In genomic region chr4:135153260-135154088, GRCm38 (mm10) we compare ENCODE assay signal across 8 mouse cellular contexts. TPM values are rescaled to one million over a fixed set of nuclear protein-coding genes. Genes with fewer than 3 reads are reported as not detected.
DNase-seq lines count a peak whose midpoint lies in the region; ATAC-seq lines count a peak whose summit lies in the region.

No protein-coding gene starts in this region.

- no peak for DNase-seq in kidney, adult 11 months
- DNase-seq in T-cell, adult 2 months (ENCODE audit: low spot score): peak; percentile 59
- DNase-seq in heart, postnatal 36 days: peak; percentile 40 to 61
- peak; percentile 28 for DNase-seq in lung, postnatal 14 days
- DNase-seq in adrenal gland, adult 18-20 months (ENCODE audit: low spot score in 2 of 2): no peak

- no peak overlapping the region for H3K27ac ChIP-seq in kidney, embryonic 14.5 days (ENCODE audit: low read depth, low read length)
- no peak overlapping the region for H3K27ac ChIP-seq in stomach, embryonic 16.5 days (ENCODE audit: low read length)

- ATAC-seq in kidney, embryonic 14.5 days (ENCODE audit: low FRiP score, low TSS enrichment): no peak; the same call in 1 of the 2 replicates
- no peak for ATAC-seq in stomach, embryonic 16.5 days (ENCODE audit: insufficient read depth, low FRiP score)
- no peak for ATAC-seq in frontal cortex, adult (ENCODE audit: low TSS enrichment)

- WGBS in kidney, embryonic 14.5 days: 1% methylated on average over 39 of the region's 39 CpGs
- WGBS in stomach, embryonic 16.5 days: 2% methylated on average over 39 of the region's 39 CpGs

- 0 out of 2 replicates have a peak, but pooled peaks cover 5% of the 10 kb centered on the region for H3K4me1 ChIP-seq in kidney, embryonic 14.5 days (ENCODE audit: control insufficient read depth, insufficient read depth, low read length)
- peaks cover 9% of the 10 kb centered on the region; the same call in 1 of the 2 replicates for H3K4me1 ChIP-seq in stomach, embryonic 16.5 days (ENCODE audit: control insufficient read depth, insufficient read depth, low read length)

- no peak overlapping the region for H3K9ac ChIP-seq in kidney, embryonic 14.5 days (ENCODE audit: low read depth, low read length)
- H3K9ac ChIP-seq in stomach, embryonic 16.5 days (ENCODE audit: low read length): no peak overlapping the region

- intact Hi-C loops in heart, postnatal 36 days (cut with DNase I): loop anchor here (2.0 to 5.0 kb wide), 3 partner anchors 86 to 206 kb away; partner anchors contain the start of gene Srrm1

- peak overlapping the region; percentile 38; the same call in 1 of the 2 replicates for H3K4me3 ChIP-seq in kidney, embryonic 14.5 days (ENCODE audit: low read length)
- peak overlapping the region; percentile 44 for H3K4me3 ChIP-seq in stomach, embryonic 16.5 days (replicated peaks; ENCODE audit: low read length)

- H3K36me3 ChIP-seq in kidney, embryonic 14.5 days (ENCODE audit: control insufficient read depth, insufficient read depth, low read length): no peaks in the 10 kb centered on the region
- no peaks in the 10 kb centered on the region for H3K36me3 ChIP-seq in stomach, embryonic 16.5 days (ENCODE audit: control insufficient read depth, insufficient read depth, low read length)

- no peak overlapping the region for H3K4me2 ChIP-seq in kidney, embryonic 14.5 days (replicated peaks; ENCODE audit: low read depth, low read length)
- peak overlapping the region; percentile 63; the same call in 1 of the 2 replicates for H3K4me2 ChIP-seq in stomach, embryonic 16.5 days (ENCODE audit: low read depth, low read length)

- H3K9me3 ChIP-seq in kidney, embryonic 14.5 days (ENCODE audit: control insufficient read depth, low read length): no peaks in the 10 kb centered on the region
- no peaks in the 10 kb centered on the region for H3K9me3 ChIP-seq in stomach, embryonic 16.5 days (replicated peaks; ENCODE audit: control insufficient read depth, low read length)

- peaks cover 98% of the 10 kb centered on the region for H3K27me3 ChIP-seq in kidney, embryonic 14.5 days (ENCODE audit: control insufficient read depth, insufficient read depth, low read length)
- H3K27me3 ChIP-seq in stomach, embryonic 16.5 days (ENCODE audit: control insufficient read depth, insufficient read depth, low read length): peaks cover 97% of the 10 kb centered on the region

RNA-seq across cellular contexts. Expression of gene Runx3, which starts 33.0 kb away (rescaled TPM):
- 0.11 TPM in 1 of 2 replicates, not detected in the other for polyA plus RNA-seq in kidney, embryonic 14.5 days (2014; fragmentation: Nextera tagmentation; extraction: Ambion mirVana)
- total RNA-seq in heart, postnatal 36 days (2021): under 1 TPM; 0.43 to 0.50 TPM
- 0.24 and 0.54 TPM in 2 replicates for polyA plus RNA-seq in stomach, embryonic 16.5 days (2015; fragmentation: Nextera tagmentation; extraction: Ambion mirVana)
- 1 to 10 TPM; 2.3 to 4.8 TPM for total RNA-seq in adrenal gland, adult 18-20 months (2021)

Comparison
In these comparisons a context has a peak if more than half of its experiments do, and no peak if none do; other contexts are left out.
1. DNase-seq: peak in T-cell, adult 2 months (single experiment), heart, postnatal 36 days (2 of 2) and lung, postnatal 14 days (single experiment); none in kidney, adult 11 months (single experiment) and adrenal gland, adult 18-20 months (0 of 2).